Mouse (Mus musculus) neural tube, embryonic 13.5 days (tissue): ENCODE measurements around the gene Appbp2. TPM values are rescaled to one million over a fixed set of nuclear protein-coding genes. Genes with fewer than 3 reads are reported as not detected.
"Not testable (repeated sequence)": the region's sequence is repeated elsewhere in the genome, so short reads cannot be mapped to it uniquely, and the experiment has no call there.

Source experiments
- ATAC-seq: fragments of 200-750 bp; cut with Nextera tagmentation; 2 replicates; pipeline ENCODE4 v1.8.0; 2017; ENCODE audit warnings: low read depth, mild to moderate bottlenecking, moderate TSS enrichment, moderate library complexity
- H3K27ac ChIP-seq: fragments of 300-500 bp; sonication (generic); replicated peaks from 2 replicates; pipeline ENCODE4 v1.5.1; 2015; ENCODE audit warnings: moderate library complexity, mild to moderate bottlenecking, inconsistent platforms
- H3K27me3 ChIP-seq: fragments of 300-500 bp; sonication (generic); 2 replicates; pipeline ENCODE4 v1.6.1; 2015; ENCODE audit warnings: mild to moderate bottlenecking, inconsistent platforms
- H3K36me3 ChIP-seq: fragments of 300-500 bp; sonication (generic); 2 replicates; pipeline ENCODE4 v1.6.1; 2015; ENCODE audit warnings: mild to moderate bottlenecking, inconsistent platforms
- H3K4me1 ChIP-seq: fragments of 300-500 bp; sonication (generic); replicated peaks from 2 replicates; pipeline ENCODE4 v1.6.1; 2015; ENCODE audit warnings: inconsistent platforms
- H3K4me2 ChIP-seq: fragments of 300-500 bp; sonication (generic); 2 replicates; pipeline ENCODE4 v1.6.1; 2015; ENCODE audit warnings: inconsistent platforms, mild to moderate bottlenecking, moderate library complexity
- H3K4me3 ChIP-seq: fragments of 300-500 bp; sonication (generic); 2 replicates; pipeline ENCODE4 v1.5.1; 2015; ENCODE audit warnings: mild to moderate bottlenecking, inconsistent platforms
- H3K9ac ChIP-seq: fragments of 300-500 bp; sonication (generic); 2 replicates; pipeline ENCODE4 v1.6.1; 2015; ENCODE audit warnings: moderate library complexity, mild to moderate bottlenecking, inconsistent platforms
- H3K9me3 ChIP-seq: fragments of 300-500 bp; sonication (generic); 2 replicates; pipeline ENCODE4 v1.6.1; 2016; ENCODE audit warnings: inconsistent platforms
- WGBS: fragments of 180-500 bp; shearing (Covaris S2); methylation state at CpG from one replicate; pipeline ENCODE4 v1.1.7; 2015; 5-methylcytosine and 5-hydroxymethylcytosine counted together
- polyA plus RNA-seq: library from polyadenylated mRNA; unstranded; fragments of >200 nt; fragmentation: Nextera tagmentation; extraction: Ambion mirVana; gene quantifications from 2 replicates; pipeline ENCODE4 v1.2.1, GENCODE M21; 2015

Appbp2 gene
- polyA plus RNA-seq, 1 experiment from 2014 or later: 46.1 TPM

GRCm38 (mm10) chr11:85178413-85178812, 56.5 kb downstream of the Appbp2 start:
- Histone ChIP-seq H3K9ac (no peak overlapping the region), H3K4me1 (peaks cover 8% of the 10 kb centered on the region), H3K36me3 (no peaks in the 10 kb centered on the region), H3K27ac (no peak overlapping the region), H3K9me3 (no peaks in the 10 kb centered on the region), H3K4me3 (no peak overlapping the region), H3K27me3 (no peaks in the 10 kb centered on the region), H3K4me2 (no peak overlapping the region)
- no peak for ATAC-seq
- 88% methylated on average over 4 of the region's 4 CpGs for WGBS

DNA sequence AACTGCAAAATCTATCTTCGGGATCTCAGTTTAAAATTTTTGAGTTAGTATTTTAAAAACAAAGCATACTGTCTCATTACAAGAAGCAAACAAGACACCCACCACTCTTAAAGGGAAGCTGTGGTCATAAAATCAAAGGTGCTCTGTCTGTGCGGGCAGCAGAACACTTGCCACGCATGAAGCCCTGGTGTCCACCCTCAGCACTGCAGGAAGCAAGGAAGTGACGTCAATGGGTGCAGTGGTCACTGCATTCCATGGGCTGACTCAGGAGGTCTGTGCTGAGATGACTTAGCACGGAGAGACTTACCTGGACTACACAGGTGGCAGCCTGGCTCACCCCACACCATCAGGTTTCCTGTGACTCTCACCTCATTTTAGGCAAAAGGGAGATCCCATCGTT, 57.2 kb downstream of the Appbp2 start:
- H3K27ac ChIP-seq: no peak overlapping the region
- no peak overlapping the region for H3K9ac ChIP-seq
- no peak overlapping the region for H3K4me3 ChIP-seq
- no peaks in the 10 kb centered on the region for H3K36me3 ChIP-seq
- ATAC-seq: no peak
- H3K27me3 ChIP-seq: no peaks in the 10 kb centered on the region
- no peaks in the 10 kb centered on the region for H3K9me3 ChIP-seq
- no peak overlapping the region for H3K4me2 ChIP-seq
- peaks cover 5% of the 10 kb centered on the region; the same call in 1 of the 2 replicates for H3K4me1 ChIP-seq
- 84% methylated on average over 6 of the region's 6 CpGs for WGBS

DNA sequence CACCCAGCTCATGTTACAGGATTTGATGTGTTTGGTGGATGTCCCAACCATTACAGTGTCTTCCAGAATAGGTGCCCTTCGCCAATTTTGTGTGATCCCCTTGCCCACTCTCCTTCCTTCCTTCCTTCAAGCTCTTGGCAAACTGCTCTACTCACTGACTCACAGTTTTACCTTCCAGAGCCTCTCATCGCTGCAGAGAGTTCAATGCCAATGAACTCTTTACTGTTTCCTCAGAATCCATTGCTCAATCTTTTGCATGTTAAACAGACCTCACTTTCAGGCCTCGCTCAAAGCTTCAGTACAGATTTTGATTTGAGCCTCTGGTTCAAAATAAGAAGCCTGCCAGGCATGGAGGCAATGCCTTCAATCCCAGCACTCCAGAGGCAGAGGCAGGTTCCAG, 59.0 kb downstream of the Appbp2 start:
- Histone ChIP-seq H3K4me3 (no peak overlapping the region), H3K27ac (no peak overlapping the region), H3K4me2 (no peak overlapping the region), H3K36me3 (no peaks in the 10 kb centered on the region), H3K9me3 (no peaks in the 10 kb centered on the region), H3K9ac (no peak overlapping the region), H3K4me1 (no peaks in the 10 kb centered on the region), H3K27me3 (no peaks in the 10 kb centered on the region)
- ATAC-seq: no peak
- WGBS: 88% methylated on average over 3 of the region's 3 CpGs

- Histone ChIP-seq H3K27ac (no peak overlapping the region), H3K27me3 (no peaks in the 10 kb centered on the region), H3K9me3 (no peaks in the 10 kb centered on the region), H3K36me3 (no peaks in the 10 kb centered on the region), H3K4me3 (no peak overlapping the region), H3K9ac (0 out of 2 replicates have a peak overlapping the region, but pooled peaks have one; percentile 68), H3K4me1 (peaks cover 11% of the 10 kb centered on the region; the same call in 1 of the 2 replicates), H3K4me2 (peak overlapping the region; percentile 60; the same call in 1 of the 2 replicates)
- 51% methylated on average over 2 of the region's 2 CpGs for WGBS
- ATAC-seq: no peak
These were observed 64.1 kb downstream of the Appbp2 start for GRCm38 (mm10) chr11:85170833-85171232.

- Histone ChIP-seq H3K36me3 (no peaks in the 10 kb centered on the region), H3K9me3 (no peaks in the 10 kb centered on the region), H3K27me3 (no peaks in the 10 kb centered on the region), H3K27ac (0 out of 2 replicates have a peak within 1 kb of the TSS, but pooled peaks have one; percentile 39), H3K9ac (peak within 1 kb of the TSS; percentile 68), H3K4me2 (peak within 1 kb of the TSS; percentile 60), H3K4me1 (peaks cover 11% of the 10 kb centered on the region; the same call in 1 of the 2 replicates), H3K4me3 (peak within 1 kb of the TSS; percentile 32)
- 10% methylated on average over 21 of the region's 21 CpGs for WGBS
- peak; percentile 87 for ATAC-seq
These were observed 64.7 kb downstream of the Appbp2 start, which contains the start of gene 1700125H20Rik for GRCm38 (mm10) chr11:85170058-85170740. TSS of gene 1700125H20Rik (plus strand) at chr11:85170404.

- Histone ChIP-seq H3K9me3 (no peaks in the 10 kb centered on the region), H3K4me1 (peaks cover 11% of the 10 kb centered on the region; the same call in 1 of the 2 replicates), H3K27me3 (no peaks in the 10 kb centered on the region), H3K36me3 (no peaks in the 10 kb centered on the region), H3K9ac (no peak overlapping the region), H3K4me3 (no peak overlapping the region), H3K4me2 (no peak overlapping the region), H3K27ac (no peak overlapping the region)
- ATAC-seq: no peak
- 78% methylated on average over 1 of the region's 1 CpGs for WGBS
These were observed 67.4 kb downstream of the Appbp2 start for GRCm38 (mm10) chr11:85167503-85167902.

GRCm38 (mm10) chr11:85164371-85164770, 70.6 kb downstream of the Appbp2 start:
- Histone ChIP-seq H3K4me3 (no peak overlapping the region), H3K36me3 (no peaks in the 10 kb centered on the region), H3K4me1 (no peaks in the 10 kb centered on the region), H3K9me3 (no peaks in the 10 kb centered on the region), H3K27me3 (no peaks in the 10 kb centered on the region), H3K27ac (no peak overlapping the region), H3K9ac (no peak overlapping the region), H3K4me2 (no peak overlapping the region)
- no peak for ATAC-seq

GRCm38 (mm10) chr11:85163014-85163413, 71.9 kb downstream of the Appbp2 start:
- ATAC-seq, H3K36me3 ChIP-seq, H3K27ac ChIP-seq, H3K9ac ChIP-seq, H3K27me3 ChIP-seq, H3K4me1 ChIP-seq, H3K4me2 ChIP-seq, H3K4me3 ChIP-seq, H3K9me3 ChIP-seq: not testable (repeated sequence)
- WGBS: 90% methylated on average over 1 of the region's 1 CpGs

DNA sequence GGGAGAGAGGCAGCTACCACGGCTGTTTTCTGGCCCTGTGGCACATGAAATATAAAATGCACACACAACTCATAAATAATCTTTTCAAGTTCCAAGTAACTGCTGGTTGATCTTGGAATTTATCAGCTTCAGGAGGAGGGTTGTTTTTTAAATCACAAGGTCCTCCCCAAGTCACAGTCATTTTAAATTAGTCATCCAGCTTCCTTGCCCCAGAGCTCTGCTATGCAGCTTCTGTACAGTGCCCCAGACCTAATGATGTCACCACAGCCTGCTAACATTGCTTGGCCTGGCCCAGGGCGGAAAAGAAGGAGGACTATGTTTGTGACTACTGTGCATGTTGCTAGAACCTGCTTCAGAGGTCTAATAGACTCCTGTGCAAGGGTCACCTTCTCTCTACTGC, 77.6 kb downstream of the Appbp2 start:
- no peak overlapping the region for H3K27ac ChIP-seq
- H3K36me3 ChIP-seq: no peaks in the 10 kb centered on the region
- no peak overlapping the region for H3K4me2 ChIP-seq
- no peak overlapping the region for H3K9ac ChIP-seq
- H3K9me3 ChIP-seq: no peaks in the 10 kb centered on the region
- no peaks in the 10 kb centered on the region for H3K4me1 ChIP-seq
- no peak for ATAC-seq
- WGBS: 66% methylated on average over 2 of the region's 2 CpGs
- no peaks in the 10 kb centered on the region for H3K27me3 ChIP-seq
- no peak overlapping the region for H3K4me3 ChIP-seq

- Histone ChIP-seq H3K9ac (no peak overlapping the region), H3K4me2 (no peak overlapping the region), H3K4me3 (no peak overlapping the region), H3K27me3 (no peaks in the 10 kb centered on the region), H3K27ac (no peak overlapping the region), H3K9me3 (no peaks in the 10 kb centered on the region), H3K36me3 (no peaks in the 10 kb centered on the region), H3K4me1 (no peaks in the 10 kb centered on the region)
- ATAC-seq: no peak
- WGBS: 91% methylated on average over 2 of the region's 2 CpGs
These were observed 82.5 kb downstream of the Appbp2 start for GRCm38 (mm10) chr11:85152256-85152930.

- H3K4me2 ChIP-seq: peak within 1 kb of the TSS; percentile 76
- no peaks in the 10 kb centered on the region for H3K9me3 ChIP-seq
- 1% methylated on average over 87 of the region's 94 CpGs for WGBS
- H3K27me3 ChIP-seq: no peaks in the 10 kb centered on the region
- H3K27ac ChIP-seq: peak within 1 kb of the TSS; percentile 94
- no peaks in the 10 kb centered on the region for H3K36me3 ChIP-seq
- peak within 1 kb of the TSS; percentile 74 for H3K4me3 ChIP-seq
- peaks cover 23% of the 10 kb centered on the region for H3K4me1 ChIP-seq
- peak within 1 kb of the TSS; percentile 91 for H3K9ac ChIP-seq
- peak; percentile 97 for ATAC-seq
These were observed 95.1 kb downstream of the Appbp2 start, which contains the start of gene Usp32 for GRCm38 (mm10) chr11:85139581-85140540. TSS of gene Usp32 (minus strand) at chr11:85140161.
